Mouse (Mus musculus) liver, embryonic 14.5 days (tissue): ENCODE measurements at regions not wholly inside any gene's neighbourhood (a gene's known extent, or its start where the extent isn't known, plus 50 kb on each side); places are given as distances from the start of the nearest gene placed in this dataset.

Source experiments
- ATAC-seq: fragments of 200-750 bp; cut with Nextera tagmentation; 2 replicates; pipeline ENCODE4 v1.8.0; 2017; ENCODE audit warnings: moderate number of reproducible peaks, mild to moderate bottlenecking, moderate library complexity; ENCODE audit not compliant: insufficient read depth
- DNase-seq, 3 experiments: peaks; one replicate each; pipeline ENCODE4 v3.0.0-alpha.2; 2012 to 2013; ENCODE audit warnings: low read depth in 3 of 3, low spot score in 3 of 3
- H3K27ac ChIP-seq: fragments of 300-500 bp; sonication (generic); 2 replicates; pipeline ENCODE4 v1.5.1; 2014; ENCODE audit warnings: moderate library complexity, mild to moderate bottlenecking, control low read depth, inconsistent platforms
- H3K27me3 ChIP-seq: fragments of 300-500 bp; sonication (generic); 2 replicates; pipeline ENCODE4 v1.6.1; 2014; ENCODE audit warnings: mild to moderate bottlenecking, low read length, moderate library complexity; ENCODE audit not compliant: control insufficient read depth, insufficient read depth
- H3K36me3 ChIP-seq: fragments of 300-500 bp; sonication (generic); replicated peaks from 2 replicates; pipeline ENCODE4 v1.6.1; 2014; ENCODE audit warnings: low read depth; ENCODE audit not compliant: control insufficient read depth, insufficient read depth
- H3K4me1 ChIP-seq, 2 experiments: fragments of 200-500 bp in 1 of 2; fragments of 300-500 bp in 1 of 2; sonication (generic) in 1 of 2; replicated peaks; 2 replicates each; pipeline ENCODE4 v1.6.1; 2012 to 2014; ENCODE audit warnings: antibody characterized with exemption in 1 of 2, inconsistent platforms in 1 of 2, low read length in 1 of 2; ENCODE audit not compliant: control insufficient read depth in 2 of 2, insufficient read depth in 2 of 2
- H3K4me2 ChIP-seq: fragments of 300-500 bp; sonication (generic); 2 replicates; pipeline ENCODE4 v1.6.1; 2014; ENCODE audit warnings: low read depth, mild to moderate bottlenecking, control low read depth, moderate library complexity
- H3K4me3 ChIP-seq, 2 experiments: fragments of 200-500 bp in 1 of 2; fragments of 300-500 bp in 1 of 2; sonication (generic) in 1 of 2; 2 replicates each; pipeline ENCODE4 v1.5.1; 2012 to 2014; ENCODE audit warnings: low read depth in 2 of 2, low read length in 2 of 2, mild to moderate bottlenecking in 2 of 2, control low read depth in 1 of 2, inconsistent platforms in 1 of 2, moderate library complexity in 1 of 2; ENCODE audit not compliant: insufficient read depth in 1 of 2
- H3K9ac ChIP-seq: fragments of 300-500 bp; sonication (generic); replicated peaks from 2 replicates; pipeline ENCODE4 v1.6.1; 2014; ENCODE audit warnings: mild to moderate bottlenecking, control low read depth, moderate library complexity
- H3K9me3 ChIP-seq: fragments of 300-500 bp; sonication (generic); 2 replicates; pipeline ENCODE4 v1.6.1; 2016; ENCODE audit warnings: low read length, mixed read lengths; ENCODE audit not compliant: control insufficient read depth
- CTCF ChIP-seq: IDR thresholded peaks from 2 replicates; pipeline ENCODE4 v1.5.1; 2016; ENCODE audit warnings: antibody characterized with exemption, low read depth, control low read depth
- EP300 ChIP-seq: IDR thresholded peaks from 2 replicates; pipeline ENCODE4 v1.6.1; 2016; ENCODE audit warnings: antibody characterized with exemption, low read depth
- WGBS: fragments of 180-500 bp; shearing (Covaris S2); extraction: QIAGEN DNeasy Blood & Tissue Kit; methylation state at CpG from one replicate; pipeline ENCODE4 v1.1.7; 2014; ENCODE audit not compliant: insufficient replicate concordance; 5-methylcytosine and 5-hydroxymethylcytosine counted together

DNA sequence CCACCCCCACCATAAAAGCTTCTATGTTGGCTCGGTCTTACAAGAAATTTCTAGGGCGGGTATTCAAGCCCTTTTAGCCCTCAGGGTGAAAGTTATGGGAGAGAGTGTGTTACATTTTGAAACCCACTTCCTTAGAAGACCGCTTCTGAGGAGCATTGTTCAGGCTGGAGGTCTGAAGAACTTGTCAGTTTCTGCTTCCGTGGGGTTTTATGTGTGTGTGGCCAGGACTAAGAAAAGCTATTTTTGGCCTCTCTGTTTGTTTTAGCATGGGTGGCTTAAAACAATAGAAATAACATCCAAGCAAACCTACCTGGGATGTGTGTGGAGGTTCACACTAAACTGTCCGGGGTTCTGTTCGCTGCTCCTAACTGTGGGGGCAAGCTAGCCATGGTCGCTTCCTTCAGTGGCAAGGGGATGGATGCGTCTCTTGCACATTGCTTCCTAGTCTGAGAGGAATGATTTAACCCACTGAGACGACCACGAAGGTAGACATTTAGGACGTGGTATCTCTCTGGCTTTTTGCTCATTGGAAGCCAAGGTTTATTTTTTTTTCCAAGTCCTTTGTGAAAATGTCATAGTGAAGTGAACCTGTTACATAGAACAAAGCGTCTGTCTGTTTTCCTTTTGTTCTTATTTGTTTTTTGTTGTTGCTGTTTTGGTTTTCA, 298.4 kb downstream of the Vrk1 start:
- Histone ChIP-seq H3K27ac (no peak overlapping the region), H3K36me3 (no peaks in the 10 kb centered on the region), H3K4me2 (no peak overlapping the region), H3K4me1 (peaks cover 0 to 2% of the 10 kb centered on the region in 2 experiments; a peak in 1 of 4 replicates), H3K4me3 (no peak overlapping the region), H3K9ac (no peak overlapping the region), H3K27me3 (no peaks in the 10 kb centered on the region), H3K9me3 (no peaks in the 10 kb centered on the region)
- WGBS, result 36% methylated on average over 12 of the region's 12 CpGs
- DNase-seq (no peak), ATAC-seq (no peak)
- TF ChIP-seq EP300, result no peak
- no peak for TF ChIP-seq CTCF

DNA sequence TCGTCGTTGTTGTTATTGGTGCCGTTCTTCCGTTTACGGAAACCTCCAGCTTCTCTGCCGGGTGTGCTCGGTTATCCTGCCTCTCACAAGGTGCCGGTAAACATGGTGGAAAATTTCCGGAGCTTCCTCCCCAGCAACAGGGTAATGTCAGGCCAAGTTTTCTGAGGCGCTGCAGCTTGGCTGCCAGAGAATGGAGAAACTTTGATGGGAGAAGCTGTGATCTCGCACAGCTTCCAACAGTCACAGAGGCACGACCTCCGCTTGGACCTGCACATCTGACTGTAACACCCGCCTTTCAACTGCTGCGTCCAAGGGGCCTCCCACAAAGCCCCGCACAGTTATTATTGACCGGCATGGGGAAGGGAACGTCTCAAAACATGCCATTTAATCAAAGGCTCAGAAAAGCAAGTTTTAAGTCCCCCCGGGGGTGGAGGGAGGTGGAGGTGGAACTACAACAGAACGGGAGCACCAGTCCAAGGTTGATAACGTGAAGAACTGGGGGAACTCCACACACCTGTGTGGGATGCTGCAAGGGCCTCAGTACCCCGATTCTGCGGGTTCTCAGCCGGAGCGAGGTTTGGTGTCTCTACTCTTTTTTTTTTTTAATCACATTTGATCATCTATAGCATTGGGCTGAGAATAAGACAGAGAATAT, 299.1 kb downstream of the Vrk1 start:
- Histone ChIP-seq H3K27ac (no peak overlapping the region), H3K4me3 (no peak overlapping the region), H3K36me3 (no peaks in the 10 kb centered on the region), H3K4me1 (peaks cover 0 to 2% of the 10 kb centered on the region in 2 experiments; a peak in 1 of 4 replicates), H3K9me3 (no peaks in the 10 kb centered on the region), H3K27me3 (no peaks in the 10 kb centered on the region), H3K9ac (no peak overlapping the region), H3K4me2 (no peak overlapping the region)
- WGBS, result 67% methylated on average over 25 of the region's 25 CpGs
- no peak for DNase-seq
- TF ChIP-seq CTCF, result no peak
- no peak for TF ChIP-seq EP300
- ATAC-seq, result no peak

DNA sequence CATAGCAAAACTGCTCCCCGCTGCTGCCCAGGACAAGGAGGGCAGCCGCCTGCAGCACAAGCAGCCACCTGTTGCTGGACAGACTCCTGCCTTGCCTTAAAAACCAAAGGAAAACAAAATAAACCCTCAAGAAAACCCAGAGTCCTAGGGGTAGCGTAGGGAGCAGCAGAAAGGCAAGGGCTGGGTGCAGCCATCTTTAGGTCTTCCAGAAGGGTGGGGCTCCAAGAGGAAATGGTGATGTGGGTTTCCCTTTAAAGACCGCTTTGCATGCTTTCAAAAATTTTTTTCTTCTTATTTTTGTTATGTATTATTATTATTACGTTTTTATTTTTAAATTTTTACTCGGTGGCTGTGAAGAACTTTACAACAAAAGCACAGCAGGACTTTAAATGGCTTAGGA, 300.1 kb downstream of the Vrk1 start:
- 37% methylated on average over 6 of the region's 6 CpGs for WGBS
- no peak overlapping the region for H3K9ac ChIP-seq
- peaks cover 0 to 2% of the 10 kb centered on the region in 2 experiments; a peak in 1 of 4 replicates for H3K4me1 ChIP-seq
- DNase-seq (no peak), ATAC-seq (no peak)
- H3K27ac ChIP-seq, result no peak overlapping the region
- H3K36me3 ChIP-seq, result no peaks in the 10 kb centered on the region
- TF ChIP-seq CTCF (no peak), EP300 (no peak)
- H3K27me3 ChIP-seq, result no peaks in the 10 kb centered on the region
- peak overlapping the region; percentile 51; the same call in 1 of the 2 replicates for H3K4me2 ChIP-seq
- no peak overlapping the region for H3K4me3 ChIP-seq
- H3K9me3 ChIP-seq, result no peaks in the 10 kb centered on the region

DNA sequence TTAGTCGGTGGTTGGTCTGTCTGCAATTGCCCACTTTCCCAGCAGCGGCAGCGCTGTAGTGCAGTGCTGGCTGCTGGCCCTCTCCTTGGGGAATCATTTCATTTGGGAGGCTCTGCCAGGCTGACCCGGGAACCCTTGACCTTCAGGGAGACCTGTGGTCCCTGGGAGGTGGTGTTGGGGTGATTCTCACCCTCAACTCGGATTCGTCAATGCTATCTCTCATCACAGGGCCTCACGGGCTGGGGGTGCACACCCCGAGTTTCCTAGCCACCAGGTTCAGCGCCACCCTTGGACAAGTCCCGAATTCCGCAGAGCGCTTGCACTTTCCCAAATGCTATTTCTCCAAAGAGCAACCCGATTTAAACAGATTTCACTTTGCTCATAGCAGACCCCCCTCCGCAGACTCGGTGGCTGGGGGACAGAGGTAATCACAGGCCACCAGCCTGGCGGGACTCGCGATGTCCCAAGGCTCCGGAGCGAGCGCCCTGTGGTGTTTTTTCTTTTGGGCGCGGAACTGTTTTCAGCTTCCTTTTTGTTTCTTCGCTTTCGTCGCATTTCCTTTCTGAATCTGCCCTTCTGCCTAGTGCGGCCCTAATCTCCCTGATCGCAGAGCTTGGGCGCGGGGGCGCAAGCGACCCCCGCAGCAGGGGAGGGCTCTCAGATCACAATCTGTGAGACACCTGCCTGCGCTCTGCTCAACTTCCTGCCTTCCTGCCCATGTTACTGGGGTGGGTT, 300.7 kb downstream of the Vrk1 start:
- no peak for DNase-seq
- Histone ChIP-seq H3K9me3 (no peaks in the 10 kb centered on the region), H3K9ac (no peak overlapping the region), H3K27me3 (no peaks in the 10 kb centered on the region), H3K27ac (no peak overlapping the region), H3K4me2 (peak overlapping the region; percentile 51), H3K4me1 (peaks cover 0 to 2% of the 10 kb centered on the region in 2 experiments; a peak in 1 of 4 replicates), H3K4me3 (peak overlapping the region; percentile 34 to 51), H3K36me3 (no peaks in the 10 kb centered on the region)
- ATAC-seq, result no peak
- WGBS, result under 1% methylated on average over 34 of the region's 34 CpGs
- TF ChIP-seq CTCF, result no peak
- no peak for TF ChIP-seq EP300
